Mouse (Mus musculus): ENCODE results near the gene Timp2. TPM values are rescaled to one million over a fixed set of nuclear protein-coding genes. Genes with fewer than 3 reads are reported as not detected.

Gene Timp2
- polyA plus RNA-seq, 1 experiment = 78.8 TPM

GRCm38 (mm10) chr11:118259580-118259979 is 96.0 kb downstream of the Timp2 start:
- TF ChIP-seq POLR2A (IDR thresholded peaks at IDR 0.05; ENCODE audit: control insufficient read depth, extremely low read depth, insufficient read depth, low read length, poor library complexity) (no peak), CTCF (IDR thresholded peaks at IDR 0.05; ENCODE audit: borderline replicate concordance, control insufficient read depth, extremely low read depth, insufficient read depth, low read length, poor library complexity) (no peak)
- Histone ChIP-seq H3K4me1 (replicated peaks; ENCODE audit: control insufficient read depth, insufficient read depth, low read length) (peaks cover 33% of the 10 kb centered on the region), H3K4me3 (ENCODE audit: control insufficient read depth, insufficient read depth, low read length) (no peak overlapping the region), H3K36me3 (ENCODE audit: control insufficient read depth, insufficient read depth, low read length) (peaks cover 15% of the 10 kb centered on the region; the same call in 1 of the 2 replicates), H3K27ac (ENCODE audit: control insufficient read depth, insufficient read depth, low read length) (peak overlapping the region; percentile 96), H3K27me3 (ENCODE audit: control insufficient read depth, insufficient read depth, low read length) (no peaks in the 10 kb centered on the region)
- DNase-seq = no peak
- WGBS = 76% methylated on average over 8 of the region's 8 CpGs

DNA sequence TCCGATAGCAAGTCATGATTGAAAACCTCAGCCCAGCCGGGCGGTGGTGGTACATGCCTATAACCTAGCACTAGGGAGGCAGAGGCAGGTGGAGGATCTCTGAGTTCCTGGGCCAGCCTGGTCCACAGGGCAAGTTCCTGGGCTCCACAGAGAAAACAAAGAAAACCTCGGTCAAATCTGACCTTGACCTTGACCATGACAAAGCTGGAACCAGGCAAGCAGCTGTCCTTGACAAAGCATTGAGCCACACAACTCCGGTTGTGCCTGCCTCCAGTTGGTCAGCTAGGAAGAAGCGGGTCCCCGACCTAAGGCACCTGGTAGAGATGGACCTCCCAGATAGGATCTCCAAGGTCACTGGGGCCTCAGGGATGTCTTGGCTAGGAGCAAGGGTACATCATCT is 99.2 kb downstream of the Timp2 start:
- no peak for TF ChIP-seq POLR2A (IDR thresholded peaks at IDR 0.05; ENCODE audit: control insufficient read depth, extremely low read depth, insufficient read depth, low read length, poor library complexity)
- no peak for TF ChIP-seq CTCF (IDR thresholded peaks at IDR 0.05; ENCODE audit: borderline replicate concordance, control insufficient read depth, extremely low read depth, insufficient read depth, low read length, poor library complexity)
- 95% methylated on average over 7 of the region's 7 CpGs for WGBS
- H3K4me1 ChIP-seq (replicated peaks; ENCODE audit: control insufficient read depth, insufficient read depth, low read length) = peaks cover 41% of the 10 kb centered on the region
- H3K36me3 ChIP-seq (ENCODE audit: control insufficient read depth, insufficient read depth, low read length) = peaks cover 11% of the 10 kb centered on the region; the same call in 1 of the 2 replicates
- no peak for DNase-seq
- no peaks in the 10 kb centered on the region for H3K27me3 ChIP-seq (ENCODE audit: control insufficient read depth, insufficient read depth, low read length)
- H3K27ac ChIP-seq (ENCODE audit: control insufficient read depth, insufficient read depth, low read length) = no peak overlapping the region
- H3K4me3 ChIP-seq (ENCODE audit: control insufficient read depth, insufficient read depth, low read length) = no peak overlapping the region

DNA sequence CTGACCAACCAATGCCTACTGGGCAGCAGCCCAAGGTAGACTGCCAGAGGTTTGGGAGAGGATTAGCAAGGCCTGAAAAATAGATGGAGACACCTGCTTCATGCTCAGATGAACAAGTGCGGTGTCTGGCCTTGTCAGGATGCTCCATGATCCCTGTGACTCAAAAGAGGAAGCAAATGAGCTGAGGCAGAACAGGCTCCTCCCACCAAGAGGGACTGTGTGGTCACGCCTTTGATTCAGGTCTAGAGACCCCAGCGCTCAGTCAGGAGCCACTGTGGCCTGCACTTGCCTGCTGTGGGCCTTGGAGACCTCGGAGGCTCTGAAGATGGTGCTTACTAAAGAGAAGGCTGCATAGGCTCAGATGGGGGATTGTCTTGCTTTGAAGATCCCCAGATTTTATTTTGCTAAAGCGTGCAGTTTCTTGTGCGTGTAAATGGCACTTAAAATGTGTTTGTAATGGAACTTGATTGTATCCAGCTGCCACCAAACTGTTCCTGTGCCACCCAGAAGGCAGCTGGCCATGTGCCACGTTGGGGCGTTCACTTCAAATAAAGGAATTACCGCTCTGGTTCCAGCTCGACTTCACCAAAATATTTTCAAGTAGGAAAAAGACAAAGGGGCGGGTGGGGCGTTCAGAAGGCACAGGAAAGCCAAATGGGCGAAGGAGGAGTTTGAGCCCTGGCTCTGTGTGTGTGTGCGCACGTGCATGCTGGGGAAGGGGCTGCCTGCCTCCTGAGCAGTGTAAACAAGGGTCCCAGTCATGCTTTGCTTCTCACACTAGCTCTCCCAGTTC is 101.2 kb downstream of the Timp2 start:
- no peak for DNase-seq
- H3K27ac ChIP-seq (ENCODE audit: control insufficient read depth, insufficient read depth, low read length) = no peak overlapping the region
- peaks cover 5% of the 10 kb centered on the region; the same call in 1 of the 2 replicates for H3K36me3 ChIP-seq (ENCODE audit: control insufficient read depth, insufficient read depth, low read length)
- H3K4me3 ChIP-seq (ENCODE audit: control insufficient read depth, insufficient read depth, low read length) = no peak overlapping the region
- TF ChIP-seq POLR2A (IDR thresholded peaks at IDR 0.05; ENCODE audit: control insufficient read depth, extremely low read depth, insufficient read depth, low read length, poor library complexity) (no peak), CTCF (IDR thresholded peaks at IDR 0.05; ENCODE audit: borderline replicate concordance, control insufficient read depth, extremely low read depth, insufficient read depth, low read length, poor library complexity) (no peak)
- peaks cover 24% of the 10 kb centered on the region for H3K4me1 ChIP-seq (replicated peaks; ENCODE audit: control insufficient read depth, insufficient read depth, low read length)
- H3K27me3 ChIP-seq (ENCODE audit: control insufficient read depth, insufficient read depth, low read length) = no peaks in the 10 kb centered on the region
- 43% methylated on average over 15 of the region's 15 CpGs for WGBS

DNA sequence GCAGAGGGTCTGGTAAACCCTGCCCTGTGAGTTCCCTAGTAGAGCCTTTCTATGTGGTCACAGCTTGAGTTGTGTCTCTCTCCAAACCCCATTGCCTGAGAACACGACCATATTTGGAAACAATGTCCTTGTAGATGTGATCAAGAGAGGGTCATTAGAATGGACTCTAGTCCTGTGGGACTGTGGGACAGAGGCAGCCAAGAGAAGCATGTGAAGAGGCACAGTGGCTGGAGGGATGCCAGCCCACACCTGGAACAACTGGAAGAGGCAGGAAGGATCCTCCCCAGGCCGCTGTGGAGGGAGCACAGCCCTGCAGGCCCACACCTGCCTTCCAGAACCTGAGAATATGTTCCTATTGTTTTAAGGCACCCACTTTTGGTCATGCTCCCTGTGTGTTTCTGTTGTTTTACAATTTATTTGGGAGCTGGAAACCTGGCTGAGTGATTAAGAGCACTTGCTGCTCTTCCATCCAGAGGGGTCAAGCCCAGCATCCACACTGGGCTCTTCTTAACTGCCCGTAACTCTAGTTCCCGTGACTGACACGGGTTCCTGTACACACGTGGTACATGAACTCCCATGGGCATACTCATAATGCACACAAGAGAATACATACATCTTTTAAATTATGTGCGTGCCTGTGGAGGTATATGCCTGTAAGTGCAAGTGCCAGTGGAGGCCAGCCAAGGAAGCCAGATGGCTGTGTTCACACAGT is 101.9 kb downstream of the Timp2 start:
- H3K27me3 ChIP-seq (ENCODE audit: control insufficient read depth, insufficient read depth, low read length) = no peaks in the 10 kb centered on the region
- 92% methylated on average over 7 of the region's 7 CpGs for WGBS
- no peak overlapping the region for H3K27ac ChIP-seq (ENCODE audit: control insufficient read depth, insufficient read depth, low read length)
- DNase-seq = no peak
- no peak for TF ChIP-seq CTCF (IDR thresholded peaks at IDR 0.05; ENCODE audit: borderline replicate concordance, control insufficient read depth, extremely low read depth, insufficient read depth, low read length, poor library complexity)
- H3K36me3 ChIP-seq (ENCODE audit: control insufficient read depth, insufficient read depth, low read length) = no peaks in the 10 kb centered on the region; the same call in 1 of the 2 replicates
- no peak overlapping the region for H3K4me3 ChIP-seq (ENCODE audit: control insufficient read depth, insufficient read depth, low read length)
- H3K4me1 ChIP-seq (replicated peaks; ENCODE audit: control insufficient read depth, insufficient read depth, low read length) = peaks cover 21% of the 10 kb centered on the region

Other genes with a start within 250 kb of the Timp2 start
- 1.8 and 2.3 TPM in 2 replicates for gene Dnah17, start 225.1 kb downstream of the Timp2 start, polyA plus RNA-seq (2012; rRNA removed)
- gene Cyth1, start 107.1 kb downstream of the Timp2 start, polyA plus RNA-seq (2012; rRNA removed) = 66.7 and 70.0 TPM in 2 replicates
- 28.8 and 34.6 TPM in 2 replicates for gene Usp36, start 65.5 kb downstream of the Timp2 start, polyA plus RNA-seq (2012; rRNA removed)
- 0.26 and 0.32 TPM in 2 replicates for gene Cep295nl, start 13.2 kb downstream of the Timp2 start, polyA plus RNA-seq (2012; rRNA removed)
- gene Lgals3bp, start 46.4 kb upstream of the Timp2 start, polyA plus RNA-seq (2012; rRNA removed) = 450 and 565 TPM in 2 replicates
- 100 and 105 TPM in 2 replicates for gene Cant1, start 63.3 kb upstream of the Timp2 start, polyA plus RNA-seq (2012; rRNA removed)
- 8.4 and 10.6 TPM in 2 replicates for gene C1qtnf1, start 72.5 kb upstream of the Timp2 start, polyA plus RNA-seq (2012; rRNA removed)
- 56.5 and 58.1 TPM in 2 replicates for gene Engase, start 121.1 kb upstream of the Timp2 start, polyA plus RNA-seq (2012; rRNA removed)